Mouse (Mus musculus): ENCODE results near the gene Arhgap31.

Arhgap31 gene

GRCm38 (mm10) chr16:38712581-38713403, at the start of gene Arhgap31:
Gene Arhgap31, minus strand, starts transcription at chr16:38713274.
- DNase-seq (ENCODE audit: low read depth, low spot score) = peak; percentile 58

GRCm38 (mm10) chr16:38762401-38762800, 49.3 kb upstream of the Arhgap31 start:
- DNase-seq (ENCODE audit: low read depth, low spot score) = no peak

- no peak for DNase-seq (ENCODE audit: low read depth, low spot score)
Observed at GRCm38 (mm10) chr16:38761972-38762371, 48.9 kb upstream of the Arhgap31 start.

GRCm38 (mm10) chr16:38760834-38761375, 47.8 kb upstream of the Arhgap31 start:
- no peak for DNase-seq (ENCODE audit: low read depth, low spot score)

GRCm38 (mm10) chr16:38760239-38760638, 47.2 kb upstream of the Arhgap31 start:
- no peak for DNase-seq (ENCODE audit: low read depth, low spot score)

- no peak for DNase-seq (ENCODE audit: low read depth, low spot score)
Observed at GRCm38 (mm10) chr16:38758104-38758861, 45.2 kb upstream of the Arhgap31 start.

- DNase-seq (ENCODE audit: low read depth, low spot score) = no peak
Observed at GRCm38 (mm10) chr16:38757626-38758025, 44.6 kb upstream of the Arhgap31 start.

GRCm38 (mm10) chr16:38756572-38756971, 43.5 kb upstream of the Arhgap31 start:
- DNase-seq (ENCODE audit: low read depth, low spot score) = no peak

GRCm38 (mm10) chr16:38756177-38756503, 43.1 kb upstream of the Arhgap31 start:
- DNase-seq (ENCODE audit: low read depth, low spot score) = no peak

- DNase-seq (ENCODE audit: low read depth, low spot score) = no peak
Observed at GRCm38 (mm10) chr16:38755452-38756176, 42.5 kb upstream of the Arhgap31 start.

- DNase-seq (ENCODE audit: low read depth, low spot score) = no peak
Observed at GRCm38 (mm10) chr16:38753631-38754030, 40.6 kb upstream of the Arhgap31 start.

- DNase-seq (ENCODE audit: low read depth, low spot score) = no peak
Observed at GRCm38 (mm10) chr16:38750803-38751202, 37.7 kb upstream of the Arhgap31 start.

GRCm38 (mm10) chr16:38743941-38744673, 31.0 kb upstream of the Arhgap31 start:
- DNase-seq (ENCODE audit: low read depth, low spot score) = no peak

GRCm38 (mm10) chr16:38742659-38743131, 29.6 kb upstream of the Arhgap31 start:
- DNase-seq (ENCODE audit: low read depth, low spot score) = peak; percentile 36

- peak; percentile 45 for DNase-seq (ENCODE audit: low read depth, low spot score)
Observed at GRCm38 (mm10) chr16:38742113-38742658, 29.1 kb upstream of the Arhgap31 start, which contains the start of gene B4galt4. Gene B4galt4, plus strand, starts transcription at chr16:38742264.

GRCm38 (mm10) chr16:38741204-38741903, 28.3 kb upstream of the Arhgap31 start:
- DNase-seq (ENCODE audit: low read depth, low spot score) = no peak

GRCm38 (mm10) chr16:38730921-38731320, 17.8 kb upstream of the Arhgap31 start:
- no peak for DNase-seq (ENCODE audit: low read depth, low spot score)

- DNase-seq (ENCODE audit: low read depth, low spot score) = no peak
Observed at GRCm38 (mm10) chr16:38729610-38730288, 16.7 kb upstream of the Arhgap31 start.

GRCm38 (mm10) chr16:38729139-38729538, 16.1 kb upstream of the Arhgap31 start:
- no peak for DNase-seq (ENCODE audit: low read depth, low spot score)
